Mouse (Mus musculus) embryo, embryonic 9.5 days (tissue): ENCODE results near the gene Atl2.
A peak's percentile ranks its signal among the peaks of the same experiment; 100 is the strongest.

Experiments used
- DNase-seq: peaks from one replicate; pipeline ENCODE4 v3.0.0-alpha.2; 2017; ENCODE audit errors: extremely low spot score

Atl2 gene

GRCm38 (mm10) chr17:79895911-79896423 is at the start of gene Atl2:
Gene Atl2 (minus strand): TSS chr17:79896123.
- DNase-seq = peak; percentile 94

GRCm38 (mm10) chr17:79944851-79945250 is 48.9 kb upstream of the Atl2 start:
- no peak for DNase-seq

- no peak for DNase-seq
Measured at GRCm38 (mm10) chr17:79942418-79942817, 46.5 kb upstream of the Atl2 start.

GRCm38 (mm10) chr17:79939133-79939532 is 43.2 kb upstream of the Atl2 start:
- no peak for DNase-seq

GRCm38 (mm10) chr17:79937921-79938601 is 42.1 kb upstream of the Atl2 start:
- DNase-seq = no peak

- DNase-seq = no peak
Measured at GRCm38 (mm10) chr17:79934370-79934769, 38.4 kb upstream of the Atl2 start.

GRCm38 (mm10) chr17:79932676-79933278 is 36.9 kb upstream of the Atl2 start:
- no peak for DNase-seq

GRCm38 (mm10) chr17:79927110-79927509 is 31.2 kb upstream of the Atl2 start:
- DNase-seq = no peak

- no peak for DNase-seq
Measured at GRCm38 (mm10) chr17:79926486-79926885, 30.6 kb upstream of the Atl2 start.

GRCm38 (mm10) chr17:79925865-79926421 is 30.0 kb upstream of the Atl2 start:
- DNase-seq = no peak

GRCm38 (mm10) chr17:79920355-79920754 is 24.4 kb upstream of the Atl2 start:
- no peak for DNase-seq

- no peak for DNase-seq
Measured at GRCm38 (mm10) chr17:79919566-79920350, 23.8 kb upstream of the Atl2 start.

- DNase-seq = no peak
Measured at GRCm38 (mm10) chr17:79918484-79919004, 22.6 kb upstream of the Atl2 start.

GRCm38 (mm10) chr17:79916996-79917395 is 21.1 kb upstream of the Atl2 start:
- DNase-seq = no peak

- DNase-seq = no peak
Measured at GRCm38 (mm10) chr17:79912174-79912573, 16.3 kb upstream of the Atl2 start.

GRCm38 (mm10) chr17:79911718-79912117 is 15.8 kb upstream of the Atl2 start:
- no peak for DNase-seq

- DNase-seq = no peak
Measured at GRCm38 (mm10) chr17:79909571-79909970, 13.6 kb upstream of the Atl2 start.

- no peak for DNase-seq
Measured at GRCm38 (mm10) chr17:79907698-79908097, 11.8 kb upstream of the Atl2 start.

- DNase-seq = no peak
Measured at GRCm38 (mm10) chr17:79906791-79907494, 11.0 kb upstream of the Atl2 start.

- DNase-seq = no peak
Measured at GRCm38 (mm10) chr17:79904593-79904992, 8.7 kb upstream of the Atl2 start.

- no peak for DNase-seq
Measured at GRCm38 (mm10) chr17:79901207-79901606, 5.3 kb upstream of the Atl2 start.
